Mouse (Mus musculus) hindbrain, embryonic 14.5 days (tissue): ENCODE measurements around the gene Pald1. TPM values are rescaled to one million over a fixed set of nuclear protein-coding genes. Genes with fewer than 3 reads are reported as not detected.

Source experiments
- ATAC-seq: fragments of 200-750 bp; cut with Nextera tagmentation; 2 replicates; pipeline ENCODE4 v1.8.0; 2017; ENCODE audit warnings: moderate number of reproducible peaks, mild to moderate bottlenecking, moderate TSS enrichment, moderate library complexity; ENCODE audit not compliant: low FRiP score
- DNase-seq: peaks from one replicate; pipeline ENCODE4 v3.0.0-alpha.2; 2015; ENCODE audit warnings: low spot score
- H3K27ac ChIP-seq: fragments of 300-500 bp; sonication (generic); 2 replicates; pipeline ENCODE4 v1.5.1; 2014; ENCODE audit warnings: mild to moderate bottlenecking, moderate library complexity
- H3K27me3 ChIP-seq: fragments of 300-500 bp; sonication (generic); 2 replicates; pipeline ENCODE4 v1.6.1; 2014; ENCODE audit warnings: mild to moderate bottlenecking, low read length, mixed read lengths; ENCODE audit not compliant: control insufficient read depth, insufficient read depth
- H3K36me3 ChIP-seq: fragments of 300-500 bp; sonication (generic); replicated peaks from 2 replicates; pipeline ENCODE4 v1.6.1; 2014; ENCODE audit not compliant: control insufficient read depth, insufficient read depth
- H3K4me1 ChIP-seq: fragments of 300-500 bp; sonication (generic); replicated peaks from 2 replicates; pipeline ENCODE4 v1.6.1; 2014; ENCODE audit warnings: antibody characterized with exemption, low read length, mixed read lengths; ENCODE audit not compliant: control insufficient read depth, insufficient read depth
- H3K4me2 ChIP-seq: fragments of 300-500 bp; sonication (generic); replicated peaks from 2 replicates; pipeline ENCODE4 v1.6.1; 2014; ENCODE audit warnings: mild to moderate bottlenecking, moderate library complexity
- H3K4me3 ChIP-seq: fragments of 300-500 bp; sonication (generic); replicated peaks from 2 replicates; pipeline ENCODE4 v1.5.1; 2014; ENCODE audit warnings: mild to moderate bottlenecking, low read length
- H3K9ac ChIP-seq: fragments of 300-500 bp; sonication (generic); 2 replicates; pipeline ENCODE4 v1.6.1; 2014
- H3K9me3 ChIP-seq: fragments of 300-500 bp; sonication (generic); 2 replicates; pipeline ENCODE4 v1.6.1; 2016; ENCODE audit warnings: low read length; ENCODE audit not compliant: control insufficient read depth
- WGBS: fragments of 180-500 bp; shearing (Covaris S2); extraction: QIAGEN DNeasy Blood & Tissue Kit; methylation state at CpG from one replicate; pipeline ENCODE4 v1.1.7; 2014; 5-methylcytosine and 5-hydroxymethylcytosine counted together
- polyA plus RNA-seq: library from polyadenylated mRNA; unstranded; fragments of >200 nt; fragmentation: Nextera tagmentation; extraction: Ambion mirVana; gene quantifications from 2 replicates; pipeline ENCODE4 v1.2.1, GENCODE M21; 2014

Pald1 gene
- polyA plus RNA-seq, 1 experiment from 2014 or later, result 26.7 TPM

DNA sequence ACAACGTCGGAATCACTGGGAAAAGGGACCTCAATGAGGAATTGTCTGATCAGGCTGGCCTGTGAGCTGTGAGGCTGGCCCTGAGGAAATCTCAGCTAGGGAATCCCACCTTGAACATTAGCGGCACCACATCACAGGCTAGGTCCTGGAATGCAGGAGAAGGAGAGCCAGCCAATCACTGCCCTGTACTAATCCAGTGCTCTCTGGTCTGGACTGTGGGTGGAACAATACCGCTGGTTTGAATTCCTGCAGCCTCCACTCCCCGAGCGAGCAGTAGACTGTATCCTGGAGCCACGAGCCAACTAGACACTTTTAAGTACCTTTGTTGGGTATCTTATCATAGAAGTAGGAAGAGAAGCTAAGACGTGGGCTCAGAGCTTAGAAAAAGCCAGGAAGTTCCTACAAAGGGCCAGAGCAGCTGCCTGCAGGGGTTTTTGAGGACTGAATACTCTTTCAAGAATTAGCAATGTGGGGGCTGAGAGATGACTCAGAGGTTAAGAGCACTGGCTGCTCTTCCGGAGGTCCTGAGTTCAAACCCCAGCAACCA lies 57.5 kb downstream of the Pald1 start:
- Histone ChIP-seq H3K36me3 (peaks cover 20% of the 10 kb centered on the region; the same call in 1 of the 2 replicates), H3K9ac (no peak overlapping the region), H3K4me3 (no peak overlapping the region), H3K4me2 (no peak overlapping the region), H3K27ac (no peak overlapping the region), H3K4me1 (peaks cover 3% of the 10 kb centered on the region; the same call in 1 of the 2 replicates), H3K27me3 (no peaks in the 10 kb centered on the region), H3K9me3 (no peaks in the 10 kb centered on the region)
- 56% methylated on average over 9 of the region's 9 CpGs for WGBS
- ATAC-seq (no peak), DNase-seq (no peak)

- H3K27ac ChIP-seq, result no peak overlapping the region
- H3K4me3 ChIP-seq, result no peak overlapping the region
- H3K9me3 ChIP-seq, result no peaks in the 10 kb centered on the region
- no peak overlapping the region for H3K9ac ChIP-seq
- no peak overlapping the region for H3K4me2 ChIP-seq
- no peak for ATAC-seq
- peaks cover 3% of the 10 kb centered on the region; the same call in 1 of the 2 replicates for H3K4me1 ChIP-seq
- no peak for DNase-seq
- peaks cover 20% of the 10 kb centered on the region; the same call in 1 of the 2 replicates for H3K36me3 ChIP-seq
- WGBS, result 72% methylated on average over 8 of the region's 8 CpGs
- H3K27me3 ChIP-seq, result no peaks in the 10 kb centered on the region
These were observed 58.6 kb downstream of the Pald1 start for GRCm38 (mm10) chr10:61324717-61325116.

DNA sequence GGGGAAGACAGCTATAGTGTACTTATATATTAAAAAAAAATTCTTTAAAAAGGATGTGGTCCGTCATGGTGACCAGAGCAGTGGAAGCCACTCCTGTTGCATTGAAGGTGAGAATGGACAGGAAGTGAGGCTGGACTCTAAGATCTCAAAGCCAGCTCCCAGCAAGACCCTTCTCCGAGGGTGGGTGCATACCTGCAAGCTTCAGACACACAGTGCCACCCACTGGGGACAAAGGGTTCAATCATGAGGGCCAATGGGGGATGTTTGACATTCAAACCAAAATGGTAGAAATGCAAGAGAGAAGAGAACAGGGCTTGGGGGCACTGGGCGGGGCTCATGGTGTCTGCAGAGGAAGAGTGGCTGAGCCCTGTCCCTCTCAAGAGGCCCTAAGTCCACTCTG lies 64.8 kb downstream of the Pald1 start:
- Histone ChIP-seq H3K4me1 (no peaks in the 10 kb centered on the region), H3K9ac (no peak overlapping the region), H3K4me3 (no peak overlapping the region), H3K36me3 (peaks cover 23% of the 10 kb centered on the region; the same call in 1 of the 2 replicates), H3K27me3 (no peaks in the 10 kb centered on the region), H3K9me3 (no peaks in the 10 kb centered on the region), H3K4me2 (no peak overlapping the region), H3K27ac (no peak overlapping the region)
- ATAC-seq (no peak), DNase-seq (no peak)
- WGBS, result 96% methylated on average over 3 of the region's 3 CpGs

DNA sequence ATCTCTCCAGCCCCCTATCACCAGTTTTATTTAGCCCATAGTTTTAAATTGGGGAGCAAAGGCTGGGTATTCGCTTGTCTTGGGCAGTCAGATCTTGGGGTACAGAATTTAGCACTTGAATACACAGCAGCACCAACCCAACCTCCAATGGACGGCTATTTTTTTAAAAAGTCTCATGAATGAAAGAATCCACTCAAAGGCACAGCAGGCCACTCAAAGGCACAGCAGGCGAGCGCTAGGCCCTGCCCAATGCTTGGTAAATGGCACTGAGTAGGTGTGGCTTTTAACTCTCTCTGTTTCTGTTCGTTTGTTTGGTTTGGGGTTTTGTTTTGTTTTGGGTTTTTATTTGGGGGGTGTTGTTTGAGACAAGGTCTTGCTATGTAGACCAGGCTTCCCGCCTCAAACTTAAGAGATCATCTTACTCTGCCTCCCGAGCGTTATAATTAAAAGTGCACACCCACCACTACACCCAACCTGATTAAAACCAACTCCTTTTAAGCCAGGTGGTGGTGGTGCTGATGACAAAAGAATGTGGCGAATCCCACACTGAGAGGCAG lies 67.9 kb downstream of the Pald1 start:
- no peak for ATAC-seq
- WGBS, result 21% methylated on average over 9 of the region's 9 CpGs

DNA sequence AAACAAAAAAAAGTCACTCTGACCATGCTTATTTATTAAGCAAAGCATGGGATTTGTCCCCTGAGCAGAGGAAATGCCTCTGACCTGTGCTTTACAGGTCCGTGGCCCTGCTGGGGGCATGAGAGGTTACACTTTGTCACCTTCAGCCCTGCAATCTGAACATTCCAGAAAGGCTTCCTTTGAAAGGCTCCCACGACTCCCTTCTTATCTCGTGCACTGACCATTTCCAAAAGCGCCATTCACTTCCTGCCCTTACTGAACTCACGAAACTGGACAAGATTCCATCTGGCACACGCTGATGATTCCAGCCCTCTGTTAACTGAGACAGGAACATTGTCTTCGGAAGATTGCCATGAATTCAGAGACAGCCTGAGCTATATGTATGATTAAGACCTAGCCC lies 69.6 kb downstream of the Pald1 start:
- H3K27me3 ChIP-seq, result no peaks in the 10 kb centered on the region
- no peak overlapping the region for H3K4me2 ChIP-seq
- no peak overlapping the region for H3K27ac ChIP-seq
- DNase-seq (no peak), ATAC-seq (no peak)
- no peaks in the 10 kb centered on the region for H3K36me3 ChIP-seq
- WGBS, result 74% methylated on average over 7 of the region's 7 CpGs
- no peak overlapping the region for H3K9ac ChIP-seq
- no peaks in the 10 kb centered on the region for H3K4me1 ChIP-seq
- H3K9me3 ChIP-seq, result no peaks in the 10 kb centered on the region
- H3K4me3 ChIP-seq, result no peak overlapping the region

More for the DNA sequence above, 67.9 kb downstream of the Pald1 start:
- Histone ChIP-seq H3K9ac (no peak overlapping the region), H3K36me3 (0 out of 2 replicates have a peak, but pooled peaks cover 3% of the 10 kb centered on the region), H3K4me2 (no peak overlapping the region), H3K4me1 (no peaks in the 10 kb centered on the region), H3K27me3 (no peaks in the 10 kb centered on the region), H3K9me3 (no peaks in the 10 kb centered on the region), H3K27ac (no peak overlapping the region), H3K4me3 (no peak overlapping the region)
- DNase-seq, result no peak

DNA sequence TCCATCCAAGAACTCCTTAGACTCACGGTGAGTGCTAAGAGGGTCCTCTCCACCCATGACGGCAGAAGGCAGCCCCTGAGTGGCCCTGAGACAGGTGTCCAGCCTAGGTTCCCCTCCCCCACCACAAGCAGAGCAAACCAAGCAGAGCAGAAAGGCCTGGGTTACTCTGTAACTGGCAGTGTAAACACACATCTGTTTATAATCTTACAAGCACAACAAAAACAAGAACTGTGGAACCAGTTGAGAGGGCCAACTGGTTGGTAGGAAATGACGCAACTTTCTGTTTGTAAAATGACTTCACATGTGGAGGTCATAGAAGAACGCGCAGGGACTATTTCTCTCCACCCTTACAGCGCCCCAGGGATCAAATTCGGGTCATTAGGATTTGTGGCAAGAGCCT lies 70.6 kb downstream of the Pald1 start:
- Histone ChIP-seq H3K27ac (no peak overlapping the region), H3K4me3 (no peak overlapping the region), H3K36me3 (no peaks in the 10 kb centered on the region), H3K27me3 (no peaks in the 10 kb centered on the region), H3K4me1 (no peaks in the 10 kb centered on the region), H3K9me3 (no peaks in the 10 kb centered on the region), H3K9ac (no peak overlapping the region), H3K4me2 (no peak overlapping the region)
- 66% methylated on average over 7 of the region's 7 CpGs for WGBS
- DNase-seq (no peak), ATAC-seq (no peak)

DNA sequence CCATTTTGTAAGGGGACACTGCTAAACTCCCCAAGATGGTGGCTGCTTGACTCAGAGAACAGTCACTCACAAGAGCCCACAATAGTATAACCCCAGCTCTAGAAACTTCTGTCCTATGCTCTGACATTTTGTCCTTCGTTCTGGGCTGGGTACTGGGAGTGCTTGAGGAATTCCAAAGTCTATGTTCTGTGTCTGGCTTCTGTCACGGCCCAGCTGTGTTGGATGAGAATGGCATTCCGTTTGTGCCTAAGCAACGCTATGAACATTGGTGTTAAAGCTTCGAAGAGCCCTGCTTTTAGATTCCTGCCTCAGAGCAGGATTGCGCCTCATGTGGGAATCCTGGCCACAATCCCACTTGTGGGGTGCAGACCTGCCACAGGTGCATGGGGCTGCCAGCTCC lies 71.2 kb downstream of the Pald1 start:
- no peaks in the 10 kb centered on the region for H3K36me3 ChIP-seq
- no peaks in the 10 kb centered on the region for H3K27me3 ChIP-seq
- no peak for DNase-seq
- 91% methylated on average over 6 of the region's 6 CpGs for WGBS
- H3K4me1 ChIP-seq, result no peaks in the 10 kb centered on the region
- no peak overlapping the region for H3K27ac ChIP-seq
- H3K4me2 ChIP-seq, result no peak overlapping the region
- H3K9ac ChIP-seq, result no peak overlapping the region
- H3K4me3 ChIP-seq, result no peak overlapping the region
- ATAC-seq, result no peak
- H3K9me3 ChIP-seq, result no peaks in the 10 kb centered on the region

DNA sequence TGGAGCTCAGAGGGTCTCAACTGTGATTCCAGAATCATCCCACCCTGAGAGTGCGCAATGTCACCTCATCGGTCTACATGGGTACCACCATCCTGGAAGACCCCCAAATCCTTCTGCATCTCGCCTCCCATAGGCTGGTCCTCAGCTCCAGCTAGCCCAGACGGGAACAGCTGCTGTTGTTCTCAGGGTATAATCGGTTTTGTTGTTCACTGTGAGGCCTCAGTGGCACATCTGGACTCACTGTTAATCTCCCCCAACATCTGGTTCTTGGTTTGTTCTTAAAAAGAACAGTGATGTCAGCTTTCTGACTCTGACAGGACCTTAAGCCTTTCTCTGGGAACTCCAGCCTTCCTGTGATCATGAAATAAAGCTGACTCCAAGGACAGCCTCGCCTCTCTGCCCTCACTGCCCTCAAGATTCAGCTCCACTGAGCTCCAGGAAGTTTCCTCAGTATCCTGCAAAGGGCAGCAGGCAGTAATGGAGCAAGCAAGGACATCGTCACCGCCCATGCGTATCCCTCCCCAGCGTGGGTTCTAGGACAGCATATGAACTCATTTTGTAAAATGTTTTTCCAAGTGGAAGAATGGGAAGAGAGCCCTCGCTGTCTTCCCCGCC lies 74.5 kb downstream of the Pald1 start:
- DNase-seq (no peak), ATAC-seq (no peak)
- Histone ChIP-seq H3K27ac (no peak overlapping the region), H3K4me1 (no peaks in the 10 kb centered on the region), H3K4me3 (no peak overlapping the region), H3K9me3 (no peaks in the 10 kb centered on the region), H3K36me3 (no peaks in the 10 kb centered on the region), H3K4me2 (no peak overlapping the region), H3K9ac (no peak overlapping the region), H3K27me3 (no peaks in the 10 kb centered on the region)
- 64% methylated on average over 12 of the region's 12 CpGs for WGBS

DNA sequence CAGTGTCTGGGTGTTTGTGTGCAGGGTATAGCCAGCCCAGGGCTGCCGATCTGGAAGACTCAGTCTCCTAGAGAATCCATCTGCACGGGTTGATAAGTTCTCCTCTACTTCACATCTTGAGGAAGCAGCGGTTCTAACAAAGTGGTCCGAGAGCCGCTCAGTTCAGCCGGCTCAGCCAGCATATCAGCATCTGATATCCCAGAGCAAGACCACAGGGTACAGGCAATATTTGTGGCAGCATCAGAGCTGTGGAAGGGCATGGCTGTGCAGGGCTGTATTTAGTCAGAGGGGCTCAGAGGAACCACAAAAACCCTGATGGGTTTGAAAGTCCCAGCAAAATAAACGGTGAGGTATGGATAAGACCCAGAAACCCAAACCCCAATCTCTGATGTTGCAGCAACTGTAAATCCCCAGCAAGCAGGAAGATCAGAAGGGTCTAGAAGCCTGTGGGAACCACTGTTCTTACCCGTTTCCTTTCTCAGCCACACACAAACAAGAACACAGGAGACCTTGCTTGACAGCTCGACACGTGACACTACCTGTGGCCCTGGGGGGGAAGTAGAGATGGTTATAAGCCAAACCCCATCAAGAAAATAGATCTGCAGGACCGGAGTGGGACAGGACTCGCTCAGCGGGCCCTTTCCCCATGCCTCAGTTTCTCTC lies 77.3 kb downstream of the Pald1 start:
- WGBS, result 83% methylated on average over 13 of the region's 13 CpGs
- no peak overlapping the region for H3K4me2 ChIP-seq
- H3K9me3 ChIP-seq, result no peaks in the 10 kb centered on the region
- H3K9ac ChIP-seq, result no peak overlapping the region
- H3K27ac ChIP-seq, result no peak overlapping the region
- no peak for DNase-seq
- no peaks in the 10 kb centered on the region for H3K27me3 ChIP-seq
- ATAC-seq, result no peak
- H3K4me1 ChIP-seq, result no peaks in the 10 kb centered on the region
- H3K36me3 ChIP-seq, result no peaks in the 10 kb centered on the region
- no peak overlapping the region for H3K4me3 ChIP-seq
